Mouse (Mus musculus) thymus, postnatal 36 days (tissue): ENCODE data around the gene Crp.

Experiments
- DNase-seq, 2 experiments: peaks; one replicate each; pipeline ENCODE4 v3.0.0; 2022; ENCODE audit warnings: mixed read lengths in 2 of 2

Gene Crp

GRCm38 (mm10) chr1:172697844-172698243, at the start of gene Crp:
TSS of gene Crp (plus strand) at chr1:172698055.
- DNase-seq = no peak

GRCm38 (mm10) chr1:172649396-172649795, 48.5 kb upstream of the Crp start:
- DNase-seq = no peak

- no peak for DNase-seq
Measured at GRCm38 (mm10) chr1:172650519-172651287, 47.2 kb upstream of the Crp start.

GRCm38 (mm10) chr1:172651288-172651987, 46.4 kb upstream of the Crp start:
- DNase-seq = no peak

GRCm38 (mm10) chr1:172652040-172652662, 45.7 kb upstream of the Crp start:
- no peak for DNase-seq

- no peak for DNase-seq
Measured at GRCm38 (mm10) chr1:172653900-172654299, 44.0 kb upstream of the Crp start.

GRCm38 (mm10) chr1:172657266-172657665, 40.6 kb upstream of the Crp start:
- DNase-seq = no peak

GRCm38 (mm10) chr1:172659688-172660087, 38.2 kb upstream of the Crp start:
- DNase-seq = no peak

- no peak for DNase-seq
Measured at GRCm38 (mm10) chr1:172665457-172665856, 32.4 kb upstream of the Crp start.

- no peak for DNase-seq
Measured at GRCm38 (mm10) chr1:172667597-172667996, 30.3 kb upstream of the Crp start.

- no peak for DNase-seq
Measured at GRCm38 (mm10) chr1:172670716-172671115, 27.1 kb upstream of the Crp start.

GRCm38 (mm10) chr1:172680742-172681141, 17.1 kb upstream of the Crp start:
- DNase-seq = no peak

GRCm38 (mm10) chr1:172683551-172683950, 14.3 kb upstream of the Crp start:
- no peak for DNase-seq

GRCm38 (mm10) chr1:172683957-172684356, 13.9 kb upstream of the Crp start:
- DNase-seq = no peak

- no peak for DNase-seq
Measured at GRCm38 (mm10) chr1:172685178-172685577, 12.7 kb upstream of the Crp start.

- DNase-seq = no peak
Measured at GRCm38 (mm10) chr1:172697422-172697821, 433 bp upstream of the Crp start.

GRCm38 (mm10) chr1:172700814-172701213, 3.0 kb downstream of the Crp start:
- no peak for DNase-seq

- DNase-seq = no peak
Measured at GRCm38 (mm10) chr1:172701381-172701780, 3.5 kb downstream of the Crp start.

- no peak for DNase-seq
Measured at GRCm38 (mm10) chr1:172701901-172702300, 4.0 kb downstream of the Crp start.

- DNase-seq = no peak
Measured at GRCm38 (mm10) chr1:172704769-172705168, 6.9 kb downstream of the Crp start.

- DNase-seq = no peak
Measured at GRCm38 (mm10) chr1:172706243-172706642, 8.4 kb downstream of the Crp start.

GRCm38 (mm10) chr1:172709788-172710350, 12.0 kb downstream of the Crp start:
- no peak for DNase-seq

GRCm38 (mm10) chr1:172711396-172711795, 13.5 kb downstream of the Crp start:
- DNase-seq = no peak

- DNase-seq = no peak
Measured at GRCm38 (mm10) chr1:172711962-172712361, 14.1 kb downstream of the Crp start.
